Mouse (Mus musculus): ENCODE data around the gene Ms4a6d. TPM values are rescaled to one million over a fixed set of nuclear protein-coding genes. Genes with fewer than 3 reads are reported as not detected.
"Not testable (repeated sequence)": the region's sequence is repeated elsewhere in the genome, so short reads cannot be mapped to it uniquely, and the experiment has no call there.

The Ms4a6d gene
- polyA plus RNA-seq, 1 experiment from 2014 or later: 2.3 TPM

GRCm38 (mm10) chr19:11547911-11548310 is 56.7 kb downstream of the Ms4a6d start:
- H3K4me1 ChIP-seq: no peaks in the 10 kb centered on the region
- no peak overlapping the region for H3K27ac ChIP-seq (replicated peaks)
- no peaks in the 10 kb centered on the region for H3K27me3 ChIP-seq (replicated peaks)
- no peak overlapping the region for H3K9ac ChIP-seq (replicated peaks)
- no peaks in the 10 kb centered on the region for H3K9me3 ChIP-seq (replicated peaks)
- no peaks in the 10 kb centered on the region for H3K36me3 ChIP-seq
- H3K4me2 ChIP-seq: no peak overlapping the region
- no peak overlapping the region for H3K4me3 ChIP-seq (replicated peaks)
- ATAC-seq (ENCODE audit: low FRiP score): no peak

GRCm38 (mm10) chr19:11544383-11544782 is 60.3 kb downstream of the Ms4a6d start:
- H3K4me3 ChIP-seq (replicated peaks); H3K27me3 ChIP-seq (replicated peaks); H3K9me3 ChIP-seq (replicated peaks); H3K4me2 ChIP-seq; H3K9ac ChIP-seq (replicated peaks); H3K36me3 ChIP-seq; H3K4me1 ChIP-seq; H3K27ac ChIP-seq (replicated peaks); ATAC-seq (ENCODE audit: low FRiP score): not testable (repeated sequence)
- 95% methylated on average over 2 of the region's 2 CpGs for WGBS

GRCm38 (mm10) chr19:11540166-11540821 is 64.4 kb downstream of the Ms4a6d start:
- H3K27ac ChIP-seq (replicated peaks); H3K27me3 ChIP-seq (replicated peaks); H3K36me3 ChIP-seq; ATAC-seq (ENCODE audit: low FRiP score); H3K4me3 ChIP-seq (replicated peaks); H3K9me3 ChIP-seq (replicated peaks); H3K4me2 ChIP-seq; H3K9ac ChIP-seq (replicated peaks); H3K4me1 ChIP-seq: not testable (repeated sequence)
- 81% methylated on average over 1 of the region's 1 CpGs for WGBS

DNA sequence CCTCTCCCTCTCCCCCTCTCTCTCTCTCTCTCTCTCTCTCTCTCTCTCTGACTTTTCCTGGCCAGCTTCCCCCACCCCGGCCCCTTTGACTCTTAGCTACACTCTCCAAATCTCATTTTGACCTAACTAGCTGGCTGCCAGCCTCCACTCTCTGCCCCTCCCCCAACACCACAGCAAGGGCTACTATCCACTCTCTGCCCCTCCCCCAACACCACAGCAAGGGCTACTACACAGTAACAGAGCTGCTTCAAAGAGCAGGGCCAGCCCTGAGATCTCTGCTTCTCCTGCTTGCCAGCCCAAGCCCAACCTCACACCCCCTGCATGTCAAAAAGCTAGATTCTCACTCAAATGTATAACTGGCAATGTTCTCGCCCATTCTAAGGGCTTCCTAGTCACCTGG is 67.3 kb downstream of the Ms4a6d start:
- Histone ChIP-seq H3K9me3 (replicated peaks) (no peaks in the 10 kb centered on the region), H3K36me3 (no peaks in the 10 kb centered on the region), H3K4me2 (no peak overlapping the region), H3K27ac (replicated peaks) (no peak overlapping the region), H3K27me3 (replicated peaks) (no peaks in the 10 kb centered on the region), H3K4me3 (replicated peaks) (no peak overlapping the region), H3K4me1 (no peaks in the 10 kb centered on the region), H3K9ac (replicated peaks) (no peak overlapping the region)
- no peak for ATAC-seq (ENCODE audit: low FRiP score)
- WGBS: 30% methylated on average over 2 of the region's 2 CpGs

Other genes starting within 250 kb of the Ms4a6d start
- 3.3 and 4.2 TPM in 2 replicates for gene Ms4a4a, start 229.3 kb downstream of the Ms4a6d start, polyA plus RNA-seq (2015; fragmentation: Nextera tagmentation; extraction: Ambion mirVana)
- 0.69 and 1.1 TPM in 2 replicates for gene Ms4a4c, start 200.1 kb downstream of the Ms4a6d start, polyA plus RNA-seq (2015; fragmentation: Nextera tagmentation; extraction: Ambion mirVana)
- gene Ms4a4b, start 161.3 kb downstream of the Ms4a6d start, polyA plus RNA-seq (2015; fragmentation: Nextera tagmentation; extraction: Ambion mirVana): 2.6 TPM in 1 of 2 replicates, not detected in the other
- gene Ms4a6c, start 135.5 kb downstream of the Ms4a6d start, polyA plus RNA-seq (2015; fragmentation: Nextera tagmentation; extraction: Ambion mirVana): 3.1 and 5.1 TPM in 2 replicates
- 0.13 TPM in 1 of 2 replicates, not detected in the other for gene Gm8369, start 118.9 kb downstream of the Ms4a6d start, polyA plus RNA-seq (2015; fragmentation: Nextera tagmentation; extraction: Ambion mirVana)
- gene Ms4a6b, start 88.3 kb downstream of the Ms4a6d start, polyA plus RNA-seq (2015; fragmentation: Nextera tagmentation; extraction: Ambion mirVana): 2.8 and 7.4 TPM in 2 replicates
- gene Ms4a4d, start 68.0 kb downstream of the Ms4a6d start, polyA plus RNA-seq (2015; fragmentation: Nextera tagmentation; extraction: Ambion mirVana): 0.50 TPM in 1 of 2 replicates, not detected in the other
- gene Ms4a2, start 18.9 kb upstream of the Ms4a6d start, polyA plus RNA-seq (2015; fragmentation: Nextera tagmentation; extraction: Ambion mirVana): 0.24 and 0.27 TPM in 2 replicates
- gene Ms4a3, start 36.0 kb upstream of the Ms4a6d start, polyA plus RNA-seq (2015; fragmentation: Nextera tagmentation; extraction: Ambion mirVana): 0.10 TPM in 1 of 2 replicates, not detected in the other
- not detected in 2 replicates for gene Oosp2, start 55.7 kb upstream of the Ms4a6d start, polyA plus RNA-seq (2015; fragmentation: Nextera tagmentation; extraction: Ambion mirVana)
- not detected in 2 replicates for gene Oosp1, start 86.3 kb upstream of the Ms4a6d start, polyA plus RNA-seq (2015; fragmentation: Nextera tagmentation; extraction: Ambion mirVana)
- gene Oosp3, start 92.2 kb upstream of the Ms4a6d start, polyA plus RNA-seq (2015; fragmentation: Nextera tagmentation; extraction: Ambion mirVana): not detected in 2 replicates
- not detected in 2 replicates for gene Gif, start 142.7 kb upstream of the Ms4a6d start, polyA plus RNA-seq (2015; fragmentation: Nextera tagmentation; extraction: Ambion mirVana)
- 43.5 and 48.7 TPM in 2 replicates for gene Mrpl16, start 165.5 kb upstream of the Ms4a6d start, polyA plus RNA-seq (2015; fragmentation: Nextera tagmentation; extraction: Ambion mirVana)
- gene Stx3, start 214.6 kb upstream of the Ms4a6d start, polyA plus RNA-seq (2015; fragmentation: Nextera tagmentation; extraction: Ambion mirVana): 12.8 and 14.5 TPM in 2 replicates
- gene Olfr1417, start 234.4 kb upstream of the Ms4a6d start, polyA plus RNA-seq (2015; fragmentation: Nextera tagmentation; extraction: Ambion mirVana): not detected in 2 replicates

Measured in neural tube, embryonic 15.5 days (tissue).